Mouse (Mus musculus) stomach, embryonic 16.5 days (tissue): ENCODE data around the gene Prr7. TPM values are rescaled to one million over a fixed set of nuclear protein-coding genes. Genes with fewer than 3 reads are reported as not detected.

Source experiments
- ATAC-seq: fragments of 200-750 bp; cut with Nextera tagmentation; 2 replicates; pipeline ENCODE4 v1.8.0; 2017; ENCODE audit warnings: moderate number of reproducible peaks, moderate TSS enrichment; ENCODE audit not compliant: insufficient read depth, low FRiP score
- H3K27ac ChIP-seq: fragments of 300-500 bp; sonication (generic); 2 replicates; pipeline ENCODE4 v1.5.1; 2014; ENCODE audit warnings: low read length
- H3K27me3 ChIP-seq: fragments of 300-500 bp; sonication (generic); 2 replicates; pipeline ENCODE4 v1.6.1; 2014; ENCODE audit warnings: low read length, control low read depth, mixed read lengths; ENCODE audit not compliant: control insufficient read depth, insufficient read depth
- H3K36me3 ChIP-seq: fragments of 300-500 bp; sonication (generic); 2 replicates; pipeline ENCODE4 v1.6.1; 2014; ENCODE audit warnings: low read length; ENCODE audit not compliant: control insufficient read depth, insufficient read depth
- H3K4me1 ChIP-seq: fragments of 300-500 bp; sonication (generic); 2 replicates; pipeline ENCODE4 v1.6.1; 2014; ENCODE audit warnings: low read length, control low read depth, mixed read lengths; ENCODE audit not compliant: control insufficient read depth, insufficient read depth
- H3K4me2 ChIP-seq: fragments of 300-500 bp; sonication (generic); 2 replicates; pipeline ENCODE4 v1.6.1; 2014; ENCODE audit warnings: low read depth, low read length, mixed read lengths
- H3K4me3 ChIP-seq: fragments of 300-500 bp; sonication (generic); replicated peaks from 2 replicates; pipeline ENCODE4 v1.5.1; 2014; ENCODE audit warnings: mild to moderate bottlenecking, low read length
- H3K9ac ChIP-seq: fragments of 300-500 bp; sonication (generic); 2 replicates; pipeline ENCODE4 v1.6.1; 2014; ENCODE audit warnings: low read length
- H3K9me3 ChIP-seq: fragments of 300-500 bp; sonication (generic); replicated peaks from 2 replicates; pipeline ENCODE4 v1.6.1; 2016; ENCODE audit warnings: low read length, control low read depth; ENCODE audit not compliant: control insufficient read depth
- WGBS: fragments of 180-500 bp; shearing (Covaris S2); extraction: QIAGEN DNeasy Blood & Tissue Kit; methylation state at CpG from one replicate; pipeline ENCODE4 v1.1.7; 2014; 5-methylcytosine and 5-hydroxymethylcytosine counted together
- polyA plus RNA-seq: library from polyadenylated mRNA; unstranded; fragments of >200 nt; fragmentation: Nextera tagmentation; extraction: Ambion mirVana; gene quantifications from 2 replicates; pipeline ENCODE4 v1.2.1, GENCODE M21; 2015

Gene Prr7
- polyA plus RNA-seq, 1 experiment from 2014 or later = 0.26 TPM

DNA sequence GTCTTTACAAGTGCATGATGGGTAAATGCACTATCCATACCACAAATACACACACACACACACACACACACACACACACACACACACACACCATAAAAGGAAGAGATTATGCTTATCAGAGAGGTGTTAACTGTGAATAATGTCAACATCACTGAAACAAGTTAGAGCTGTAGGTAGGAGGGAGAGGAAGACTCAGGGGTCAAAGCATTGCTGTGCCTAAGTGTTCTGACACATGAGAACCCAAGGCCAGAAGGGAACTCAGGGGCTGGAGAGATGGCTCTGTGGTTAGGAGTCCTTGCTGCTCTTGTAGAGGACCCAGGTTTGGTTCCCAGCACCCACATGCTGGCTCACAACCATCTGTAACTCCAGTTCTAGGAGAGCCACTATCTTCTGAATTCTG is 15.9 kb downstream of the Prr7 start:
- no peak overlapping the region for H3K9ac ChIP-seq
- no peak overlapping the region for H3K27ac ChIP-seq
- ATAC-seq = no peak
- H3K9me3 ChIP-seq = no peaks in the 10 kb centered on the region
- peaks cover 29% of the 10 kb centered on the region for H3K36me3 ChIP-seq
- no peak overlapping the region for H3K4me2 ChIP-seq
- H3K27me3 ChIP-seq = no peaks in the 10 kb centered on the region
- H3K4me1 ChIP-seq = peaks cover 26% of the 10 kb centered on the region
- no peak overlapping the region for H3K4me3 ChIP-seq

DNA sequence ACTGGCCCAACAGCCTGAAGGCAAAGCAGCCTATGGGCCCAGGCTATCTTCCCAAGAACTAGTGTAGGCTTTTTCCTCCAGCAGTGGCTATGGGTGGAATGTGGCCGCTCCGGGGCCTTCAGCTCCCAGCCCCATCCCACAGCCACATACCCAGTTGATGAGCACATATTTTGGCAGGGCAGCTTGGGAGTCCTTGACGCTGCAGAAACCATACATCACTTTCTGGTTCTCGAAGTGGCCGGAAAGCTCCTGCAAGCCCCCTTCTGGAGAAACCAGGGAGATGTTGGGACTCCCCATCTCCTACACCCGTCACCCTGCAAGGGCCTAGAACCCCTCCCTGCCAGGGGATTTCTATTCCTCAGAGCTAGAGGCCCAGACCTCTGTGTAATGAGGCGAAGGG is 18.5 kb downstream of the Prr7 start:
- peak overlapping the region; percentile 54 for H3K27ac ChIP-seq
- peak overlapping the region; percentile 52 for H3K9ac ChIP-seq
- peaks cover 14% of the 10 kb centered on the region for H3K36me3 ChIP-seq
- ATAC-seq = peak; percentile 34; the same call in 1 of the 2 replicates
- 0 out of 2 replicates have a peak overlapping the region, but pooled peaks have one; percentile 29 for H3K4me2 ChIP-seq
- peaks cover 46% of the 10 kb centered on the region for H3K4me1 ChIP-seq
- WGBS = 57% methylated on average over 7 of the region's 7 CpGs
- H3K4me3 ChIP-seq = no peak overlapping the region
- no peaks in the 10 kb centered on the region for H3K9me3 ChIP-seq
- no peaks in the 10 kb centered on the region for H3K27me3 ChIP-seq

DNA sequence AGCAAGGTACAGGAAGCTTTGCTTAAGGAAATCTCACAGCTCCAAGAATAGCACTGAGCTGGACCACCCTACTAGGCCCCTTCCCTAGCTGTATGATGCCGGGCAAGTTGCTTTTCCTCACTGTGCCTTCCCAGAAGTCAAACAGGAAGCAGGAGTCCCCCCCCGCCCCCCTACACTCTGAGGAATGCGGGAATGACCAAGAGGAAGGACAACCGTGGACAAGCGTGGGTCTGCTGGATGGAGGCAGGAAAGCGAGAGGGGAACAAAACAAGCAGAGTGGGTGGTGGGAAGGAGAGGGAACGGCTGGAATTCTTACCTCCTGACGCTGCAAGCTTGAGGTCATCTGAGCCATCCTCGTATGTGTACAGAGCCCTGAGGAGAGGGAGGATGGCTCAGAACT is 19.0 kb downstream of the Prr7 start:
- peak overlapping the region; percentile 29; the same call in 1 of the 2 replicates for H3K4me2 ChIP-seq
- peaks cover 14% of the 10 kb centered on the region for H3K36me3 ChIP-seq
- no peak overlapping the region for H3K4me3 ChIP-seq
- ATAC-seq = no peak
- peak overlapping the region; percentile 52 for H3K9ac ChIP-seq
- H3K27ac ChIP-seq = peak overlapping the region; percentile 54
- peaks cover 46% of the 10 kb centered on the region for H3K4me1 ChIP-seq
- no peaks in the 10 kb centered on the region for H3K9me3 ChIP-seq
- H3K27me3 ChIP-seq = no peaks in the 10 kb centered on the region
- WGBS = 34% methylated on average over 9 of the region's 9 CpGs

DNA sequence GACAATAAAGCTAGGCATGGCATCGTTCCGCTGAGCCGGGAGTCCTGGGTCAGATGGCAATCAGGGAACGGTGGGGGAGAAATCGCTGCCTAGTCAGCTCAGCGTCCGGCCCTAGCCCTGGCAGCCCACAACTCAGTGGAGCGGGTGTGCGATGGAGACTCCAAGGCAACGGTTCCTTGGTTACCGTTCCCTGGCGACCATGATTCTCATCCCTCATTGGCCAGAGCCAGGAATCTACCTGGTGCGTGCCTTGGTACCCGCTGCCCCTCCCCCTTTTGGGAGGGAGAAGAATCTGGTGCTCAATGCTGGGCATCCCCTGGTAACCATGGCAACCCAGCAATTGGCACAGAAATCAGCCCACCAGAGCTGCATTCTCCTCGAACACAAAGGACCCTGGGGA is 19.5 kb downstream of the Prr7 start:
- H3K27me3 ChIP-seq = no peaks in the 10 kb centered on the region
- peak overlapping the region; percentile 29; the same call in 1 of the 2 replicates for H3K4me2 ChIP-seq
- H3K4me1 ChIP-seq = peaks cover 46% of the 10 kb centered on the region

DNA sequence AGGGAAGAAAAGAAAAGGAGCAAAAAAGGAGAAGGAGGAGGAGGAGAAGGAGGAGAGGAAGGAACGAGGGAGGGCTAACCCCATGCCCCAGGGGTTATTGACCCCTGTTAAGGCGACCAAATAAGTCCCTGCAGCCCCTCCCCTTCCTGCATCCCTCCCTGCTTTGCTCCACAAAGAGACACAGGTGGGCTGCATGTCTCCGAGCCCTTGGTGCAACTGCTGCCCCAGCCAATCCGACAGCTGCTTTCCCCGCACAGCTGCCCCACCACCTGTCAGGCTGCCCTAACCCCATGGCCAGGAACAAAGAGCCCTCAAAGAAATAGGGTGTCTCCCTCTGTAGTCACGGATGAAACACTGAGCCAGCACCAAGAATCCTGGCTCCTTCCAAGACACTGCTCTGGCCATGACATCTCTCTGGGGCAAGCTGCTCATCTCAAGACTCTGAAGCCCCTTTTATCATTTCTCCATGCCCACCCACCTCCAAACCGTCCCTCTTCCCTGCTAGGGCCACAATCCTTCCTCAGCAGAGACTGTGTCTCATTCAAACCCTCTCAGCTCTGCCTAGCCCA is 20.5 kb downstream of the Prr7 start:
- Histone ChIP-seq H3K9me3 (no peaks in the 10 kb centered on the region), H3K4me1 (peaks cover 46% of the 10 kb centered on the region), H3K4me2 (no peak overlapping the region), H3K27me3 (no peaks in the 10 kb centered on the region), H3K4me3 (no peak overlapping the region), H3K36me3 (peaks cover 14% of the 10 kb centered on the region), H3K9ac (peak overlapping the region; percentile 3; the same call in 1 of the 2 replicates), H3K27ac (no peak overlapping the region)
- ATAC-seq = no peak
- WGBS = 38% methylated on average over 6 of the region's 7 CpGs

More for the DNA sequence above, 19.5 kb downstream of the Prr7 start:
- WGBS = 52% methylated on average over 15 of the region's 15 CpGs
- no peaks in the 10 kb centered on the region for H3K9me3 ChIP-seq
- no peak overlapping the region for H3K4me3 ChIP-seq
- H3K36me3 ChIP-seq = peaks cover 14% of the 10 kb centered on the region
- H3K9ac ChIP-seq = peak overlapping the region; percentile 52; the same call in 1 of the 2 replicates
- peak overlapping the region; percentile 54 for H3K27ac ChIP-seq
- no peak for ATAC-seq

DNA sequence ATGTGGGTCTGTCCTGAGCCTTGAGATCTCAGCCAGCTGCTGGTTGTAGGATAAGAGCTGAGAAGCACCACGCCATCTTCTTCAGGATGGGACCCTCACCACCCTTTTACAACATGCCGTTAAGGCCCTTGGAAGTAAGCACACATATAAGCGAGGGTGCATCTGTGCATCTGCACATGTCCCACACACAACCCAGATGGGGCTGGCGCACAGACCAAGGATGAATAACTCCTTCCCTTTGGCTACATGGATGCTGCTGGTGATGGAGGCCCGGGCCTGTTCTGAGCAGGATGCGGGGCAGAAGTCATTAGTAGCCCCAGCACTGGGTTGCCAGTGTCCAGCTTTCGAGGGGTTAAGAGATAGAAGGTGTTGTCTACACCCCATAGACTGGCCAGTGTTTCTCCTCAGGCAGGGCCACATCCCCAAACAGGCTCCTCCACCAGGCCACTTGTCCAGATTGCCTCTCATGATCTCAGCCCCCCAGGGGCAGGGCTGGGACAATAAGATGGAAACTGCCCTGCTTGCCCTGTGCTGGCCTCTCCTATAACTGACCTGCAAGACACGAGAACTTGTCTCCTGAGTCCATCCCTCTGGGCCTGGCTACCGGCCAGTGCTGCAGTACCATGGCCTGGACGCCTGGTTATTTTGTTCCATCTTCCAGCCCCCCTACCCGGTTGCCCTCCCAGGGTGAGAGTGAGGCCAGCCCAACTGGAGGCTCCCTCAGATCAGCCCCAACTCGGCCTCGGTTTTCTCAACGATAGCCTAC is 22.1 kb downstream of the Prr7 start:
- Histone ChIP-seq H3K4me3 (peak overlapping the region; percentile 89), H3K27ac (no peak overlapping the region), H3K9ac (peak overlapping the region; percentile 95), H3K4me2 (peak overlapping the region; percentile 81), H3K36me3 (peaks cover 5% of the 10 kb centered on the region; the same call in 1 of the 2 replicates), H3K4me1 (peaks cover 46% of the 10 kb centered on the region), H3K9me3 (no peaks in the 10 kb centered on the region), H3K27me3 (no peaks in the 10 kb centered on the region)
- ATAC-seq = no peak
- 35% methylated on average over 14 of the region's 14 CpGs for WGBS

DNA sequence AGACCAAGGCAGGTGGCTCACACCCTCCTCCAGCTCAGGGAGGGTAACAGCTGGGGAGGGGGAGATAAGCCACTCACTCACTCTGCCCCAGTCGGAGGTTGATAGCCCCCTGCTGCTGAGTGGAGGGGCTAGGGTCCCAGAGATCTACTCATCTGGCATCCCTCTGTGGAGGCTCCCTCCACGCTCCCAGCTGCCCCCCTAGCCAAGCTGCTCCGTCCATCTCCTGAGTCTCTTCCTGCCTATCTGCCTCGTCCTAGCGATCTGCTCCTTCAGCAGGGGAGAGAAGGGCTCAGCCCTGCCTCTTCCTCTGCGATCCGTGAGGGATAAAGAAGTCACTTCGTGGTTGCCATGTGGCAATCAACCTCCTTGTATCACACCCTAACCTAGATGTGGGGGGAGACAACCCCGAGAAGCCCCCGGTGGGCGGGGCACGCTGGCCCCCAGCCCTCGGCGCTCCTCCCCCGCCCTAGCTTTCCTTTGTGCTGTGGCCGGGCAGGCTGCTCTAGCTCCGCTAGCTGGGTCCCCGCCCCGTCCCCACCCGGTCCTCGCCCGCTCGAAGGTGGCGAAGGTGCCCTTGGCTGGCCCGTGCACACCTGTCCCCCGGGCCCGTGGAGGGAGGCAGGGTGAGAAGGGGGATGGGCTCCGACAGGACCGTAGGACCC is 23.0 kb downstream of the Prr7 start:
- 0% methylated on average over 29 of the region's 29 CpGs for WGBS
- Histone ChIP-seq H3K4me3 (peak overlapping the region; percentile 89), H3K4me2 (peak overlapping the region; percentile 81), H3K36me3 (no peaks in the 10 kb centered on the region), H3K27me3 (no peaks in the 10 kb centered on the region), H3K4me1 (peaks cover 46% of the 10 kb centered on the region), H3K9ac (peak overlapping the region; percentile 95), H3K27ac (peak overlapping the region; percentile 85), H3K9me3 (no peaks in the 10 kb centered on the region)
- peak; percentile 51 for ATAC-seq

DNA sequence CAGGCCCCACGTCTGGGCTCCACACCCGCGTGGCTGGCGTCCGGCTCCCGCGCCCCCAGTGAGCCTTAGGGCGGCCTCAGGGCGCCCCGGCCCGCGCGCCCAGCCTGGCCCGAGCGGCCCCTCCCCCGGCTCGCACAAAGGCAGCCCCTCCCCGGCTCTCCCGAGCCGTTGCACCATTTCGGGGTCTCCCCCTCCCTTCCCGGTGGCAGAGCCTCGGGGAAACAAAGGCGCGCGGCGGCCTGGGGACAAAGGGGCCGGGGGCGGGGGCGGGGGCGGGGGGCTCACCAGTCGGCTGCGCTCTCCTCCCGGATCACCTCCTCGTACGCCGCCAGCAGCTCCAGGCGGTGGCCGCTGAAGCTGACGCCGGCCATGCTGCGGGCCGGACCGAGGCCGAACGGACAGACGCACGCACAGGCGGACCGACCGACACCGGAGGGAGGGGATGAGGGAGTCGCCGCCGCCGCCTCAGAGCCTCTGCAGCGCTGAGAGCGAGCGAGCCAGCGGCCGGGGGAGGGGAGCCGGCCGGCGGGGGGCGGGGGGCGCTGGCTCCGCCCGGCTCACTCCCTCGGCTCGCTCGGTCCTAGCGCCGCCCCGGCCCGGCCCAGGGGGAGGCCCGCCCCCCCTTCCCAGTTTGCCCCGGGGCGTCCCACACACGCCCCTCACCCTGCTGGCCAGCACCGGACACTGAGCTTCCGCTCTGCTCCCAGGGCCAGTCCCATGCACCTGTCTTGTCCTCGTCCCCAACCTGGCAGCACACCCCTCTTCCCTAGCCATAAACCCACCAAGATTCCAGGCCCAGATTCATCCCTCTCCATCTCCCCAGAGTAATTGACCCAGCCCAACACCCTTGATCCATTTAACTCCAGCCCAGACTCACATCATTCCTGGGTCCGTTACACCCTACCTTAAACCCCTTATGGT is 23.8 kb downstream of the Prr7 start, which contains the start of gene Dbn1:
Gene Dbn1 (minus strand): TSS at position 534 of the 921 bp plus-strand sequence.
- Histone ChIP-seq H3K36me3 (no peaks in the 10 kb centered on the region), H3K9me3 (no peaks in the 10 kb centered on the region), H3K27me3 (no peaks in the 10 kb centered on the region), H3K4me3 (peak within 1 kb of the TSS; percentile 89), H3K27ac (peak within 1 kb of the TSS; percentile 85), H3K9ac (peak within 1 kb of the TSS; percentile 95), H3K4me1 (peaks cover 39% of the 10 kb centered on the region), H3K4me2 (peak within 1 kb of the TSS; percentile 81)
- 1% methylated on average over 70 of the region's 83 CpGs for WGBS
- peak; percentile 85 for ATAC-seq
